Mouse (Mus musculus) liver, embryonic 12.5 days (tissue): ENCODE measurements around the gene Cyp17a1. TPM values are rescaled to one million over a fixed set of nuclear protein-coding genes. Genes with fewer than 3 reads are reported as not detected.
A peak's percentile ranks its signal among the peaks of the same experiment; 100 is the strongest.

Experiments used
- ATAC-seq: fragments of 200-750 bp; cut with Nextera tagmentation; 2 replicates; pipeline ENCODE4 v1.8.0; 2017; ENCODE audit warnings: moderate number of reproducible peaks, mild to moderate bottlenecking, moderate library complexity
- H3K27ac ChIP-seq: fragments of 300-500 bp; sonication (generic); 2 replicates; pipeline ENCODE4 v1.5.1; 2016; ENCODE audit warnings: mild to moderate bottlenecking
- H3K27me3 ChIP-seq: fragments of 300-500 bp; sonication (generic); replicated peaks from 2 replicates; pipeline ENCODE4 v1.6.1; 2016; ENCODE audit warnings: mild to moderate bottlenecking, moderate library complexity
- H3K36me3 ChIP-seq: fragments of 300-500 bp; sonication (generic); 2 replicates; pipeline ENCODE4 v1.6.1; 2016; ENCODE audit warnings: mild to moderate bottlenecking, moderate library complexity
- H3K4me1 ChIP-seq: fragments of 300-500 bp; sonication (generic); 2 replicates; pipeline ENCODE4 v1.6.1; 2016
- H3K4me2 ChIP-seq: fragments of 300-500 bp; sonication (generic); 2 replicates; pipeline ENCODE4 v1.6.1; 2016; ENCODE audit warnings: mild to moderate bottlenecking, moderate library complexity
- H3K4me3 ChIP-seq: fragments of 300-500 bp; sonication (generic); 2 replicates; pipeline ENCODE4 v1.5.1; 2016; ENCODE audit warnings: mild to moderate bottlenecking, moderate library complexity
- H3K9ac ChIP-seq: fragments of 300-500 bp; sonication (generic); 2 replicates; pipeline ENCODE4 v1.6.1; 2016; ENCODE audit warnings: mild to moderate bottlenecking, moderate library complexity
- H3K9me3 ChIP-seq: fragments of 300-500 bp; sonication (generic); replicated peaks from 2 replicates; pipeline ENCODE4 v1.6.1; 2016; ENCODE audit warnings: mild to moderate bottlenecking, moderate library complexity
- WGBS: fragments of 180-500 bp; shearing (Covaris S2); methylation state at CpG from one replicate; pipeline ENCODE4 v1.1.7; 2016; ENCODE audit not compliant: insufficient replicate concordance; 5-methylcytosine and 5-hydroxymethylcytosine counted together
- polyA plus RNA-seq: library from polyadenylated mRNA; unstranded; fragments of >200 nt; fragmentation: Nextera tagmentation; extraction: Ambion mirVana; gene quantifications from 2 replicates; pipeline ENCODE4 v1.2.1, GENCODE M21; 2016

Gene Cyp17a1
- polyA plus RNA-seq, 1 experiment from 2014 or later = 0.06 TPM

GRCm38 (mm10) chr19:46697840-46698517 lies 25.0 kb upstream of the Cyp17a1 start:
- WGBS = 44% methylated on average over 19 of the region's 19 CpGs
- Histone ChIP-seq H3K27ac (0 out of 2 replicates have a peak overlapping the region, but pooled peaks have one; percentile 6), H3K4me2 (no peak overlapping the region), H3K4me1 (peaks cover 10% of the 10 kb centered on the region; the same call in 1 of the 2 replicates), H3K36me3 (peaks cover 28% of the 10 kb centered on the region; the same call in 1 of the 2 replicates), H3K9me3 (0 out of 2 replicates have a peak, but pooled peaks cover 3% of the 10 kb centered on the region), H3K9ac (no peak overlapping the region), H3K4me3 (no peak overlapping the region), H3K27me3 (no peaks in the 10 kb centered on the region)
- ATAC-seq = no peak

- no peak for ATAC-seq
- no peak overlapping the region for H3K4me3 ChIP-seq
- H3K36me3 ChIP-seq = peaks cover 28% of the 10 kb centered on the region; the same call in 1 of the 2 replicates
- WGBS = 83% methylated on average over 7 of the region's 7 CpGs
- H3K4me2 ChIP-seq = no peak overlapping the region
- H3K9me3 ChIP-seq = 0 out of 2 replicates have a peak, but pooled peaks cover 3% of the 10 kb centered on the region
- H3K9ac ChIP-seq = no peak overlapping the region
- no peaks in the 10 kb centered on the region for H3K27me3 ChIP-seq
- H3K4me1 ChIP-seq = peaks cover 10% of the 10 kb centered on the region; the same call in 1 of the 2 replicates
- no peak overlapping the region for H3K27ac ChIP-seq
These were observed 24.0 kb upstream of the Cyp17a1 start for GRCm38 (mm10) chr19:46696943-46697342.

GRCm38 (mm10) chr19:46696482-46696881 lies 23.5 kb upstream of the Cyp17a1 start:
- Histone ChIP-seq H3K4me3 (no peak overlapping the region), H3K9ac (no peak overlapping the region), H3K9me3 (0 out of 2 replicates have a peak, but pooled peaks cover 3% of the 10 kb centered on the region), H3K36me3 (peaks cover 28% of the 10 kb centered on the region; the same call in 1 of the 2 replicates), H3K4me2 (no peak overlapping the region), H3K27me3 (no peaks in the 10 kb centered on the region), H3K4me1 (peaks cover 10% of the 10 kb centered on the region; the same call in 1 of the 2 replicates), H3K27ac (no peak overlapping the region)
- no peak for ATAC-seq
- 85% methylated on average over 8 of the region's 8 CpGs for WGBS

GRCm38 (mm10) chr19:46693146-46693545 lies 20.2 kb upstream of the Cyp17a1 start:
- Histone ChIP-seq H3K4me2 (no peak overlapping the region), H3K36me3 (peaks cover 22% of the 10 kb centered on the region; the same call in 1 of the 2 replicates), H3K9me3 (0 out of 2 replicates have a peak, but pooled peaks cover 3% of the 10 kb centered on the region), H3K4me3 (no peak overlapping the region), H3K27ac (no peak overlapping the region), H3K9ac (no peak overlapping the region), H3K27me3 (no peaks in the 10 kb centered on the region), H3K4me1 (peaks cover 14% of the 10 kb centered on the region)
- 68% methylated on average over 4 of the region's 4 CpGs for WGBS
- ATAC-seq = no peak

- Histone ChIP-seq H3K4me1 (peaks cover 14% of the 10 kb centered on the region), H3K27me3 (no peaks in the 10 kb centered on the region), H3K27ac (no peak overlapping the region), H3K9ac (no peak overlapping the region), H3K9me3 (0 out of 2 replicates have a peak, but pooled peaks cover 3% of the 10 kb centered on the region), H3K4me3 (no peak overlapping the region), H3K4me2 (no peak overlapping the region), H3K36me3 (peaks cover 16% of the 10 kb centered on the region; the same call in 1 of the 2 replicates)
- ATAC-seq = no peak
- WGBS = 57% methylated on average over 2 of the region's 2 CpGs
These were observed 18.1 kb upstream of the Cyp17a1 start for GRCm38 (mm10) chr19:46691078-46691477.

GRCm38 (mm10) chr19:46690387-46690786 lies 17.4 kb upstream of the Cyp17a1 start:
- peak overlapping the region; percentile 79 for H3K9ac ChIP-seq
- H3K4me3 ChIP-seq = peak overlapping the region; percentile 81
- peak overlapping the region; percentile 70 for H3K4me2 ChIP-seq
- no peaks in the 10 kb centered on the region for H3K27me3 ChIP-seq
- H3K27ac ChIP-seq = no peak overlapping the region
- H3K36me3 ChIP-seq = peaks cover 16% of the 10 kb centered on the region; the same call in 1 of the 2 replicates
- H3K9me3 ChIP-seq = no peaks in the 10 kb centered on the region
- 60% methylated on average over 11 of the region's 11 CpGs for WGBS
- peaks cover 14% of the 10 kb centered on the region for H3K4me1 ChIP-seq
- no peak for ATAC-seq

GRCm38 (mm10) chr19:46689460-46690372 lies 16.7 kb upstream of the Cyp17a1 start, which contains the start of gene Borcs7:
Borcs7 (plus strand) TSS chr19:46689906.
- peak; percentile 90 for ATAC-seq
- WGBS = 2% methylated on average over 43 of the region's 44 CpGs
- 0 out of 2 replicates have a peak, but pooled peaks cover 11% of the 10 kb centered on the region for H3K36me3 ChIP-seq
- H3K4me1 ChIP-seq = peaks cover 19% of the 10 kb centered on the region
- H3K9me3 ChIP-seq = no peaks in the 10 kb centered on the region
- H3K27ac ChIP-seq = peak within 1 kb of the TSS; percentile 72
- H3K4me2 ChIP-seq = peak within 1 kb of the TSS; percentile 70
- H3K9ac ChIP-seq = peak within 1 kb of the TSS; percentile 79
- H3K27me3 ChIP-seq = no peaks in the 10 kb centered on the region
- H3K4me3 ChIP-seq = peak within 1 kb of the TSS; percentile 81

- Histone ChIP-seq H3K9me3 (no peaks in the 10 kb centered on the region), H3K4me1 (peaks cover 10% of the 10 kb centered on the region), H3K36me3 (no peaks in the 10 kb centered on the region), H3K9ac (no peak overlapping the region), H3K4me2 (no peak overlapping the region), H3K27ac (no peak overlapping the region), H3K4me3 (no peak overlapping the region), H3K27me3 (peaks cover 2% of the 10 kb centered on the region)
- 38% methylated on average over 12 of the region's 12 CpGs for WGBS
- no peak for ATAC-seq
These were observed 6.9 kb upstream of the Cyp17a1 start for GRCm38 (mm10) chr19:46679720-46680383.

GRCm38 (mm10) chr19:46675641-46676040 lies 2.7 kb upstream of the Cyp17a1 start:
- Histone ChIP-seq H3K27ac (no peak overlapping the region), H3K9ac (no peak overlapping the region), H3K36me3 (no peaks in the 10 kb centered on the region), H3K9me3 (no peaks in the 10 kb centered on the region), H3K4me2 (no peak overlapping the region), H3K4me3 (no peak overlapping the region), H3K27me3 (peaks cover 25% of the 10 kb centered on the region), H3K4me1 (peaks cover 6% of the 10 kb centered on the region; the same call in 1 of the 2 replicates)
- 60% methylated on average over 3 of the region's 3 CpGs for WGBS
- no peak for ATAC-seq

GRCm38 (mm10) chr19:46670691-46671090 lies 2.3 kb downstream of the Cyp17a1 start:
- ATAC-seq = no peak

GRCm38 (mm10) chr19:46669802-46670201 lies 3.2 kb downstream of the Cyp17a1 start:
- H3K36me3 ChIP-seq = no peaks in the 10 kb centered on the region
- no peaks in the 10 kb centered on the region for H3K9me3 ChIP-seq
- H3K27me3 ChIP-seq = peaks cover 39% of the 10 kb centered on the region
- WGBS = 30% methylated on average over 5 of the region's 5 CpGs
- no peak for ATAC-seq
- peak overlapping the region; percentile 19 for H3K4me2 ChIP-seq
- H3K4me3 ChIP-seq = no peak overlapping the region
- H3K27ac ChIP-seq = no peak overlapping the region
- H3K9ac ChIP-seq = no peak overlapping the region
- peaks cover 22% of the 10 kb centered on the region for H3K4me1 ChIP-seq

More at GRCm38 (mm10) chr19:46670691-46671090, 2.3 kb downstream of the Cyp17a1 start:
- no peak overlapping the region for H3K27ac ChIP-seq
- WGBS = 31% methylated on average over 13 of the region's 13 CpGs
- H3K27me3 ChIP-seq = peaks cover 39% of the 10 kb centered on the region
- H3K4me1 ChIP-seq = peaks cover 22% of the 10 kb centered on the region
- no peaks in the 10 kb centered on the region for H3K9me3 ChIP-seq
- H3K4me3 ChIP-seq = no peak overlapping the region
- H3K4me2 ChIP-seq = no peak overlapping the region
- no peaks in the 10 kb centered on the region for H3K36me3 ChIP-seq
- H3K9ac ChIP-seq = no peak overlapping the region
